Mouse (Mus musculus): ENCODE data around the gene Slc27a4.

Gene Slc27a4

GRCm38 (mm10) chr2:29820025-29820817 lies 17.8 kb downstream of the Slc27a4 start, which contains the start of gene Urm1:
TSS of gene Urm1 (plus strand) at chr2:29820075.
- DNase-seq: peak; percentile 86

- DNase-seq: no peak
Measured at GRCm38 (mm10) chr2:29826318-29826925, 24.0 kb downstream of the Slc27a4 start.

GRCm38 (mm10) chr2:29826926-29827708 lies 24.7 kb downstream of the Slc27a4 start:
- peak; percentile 97 for DNase-seq

GRCm38 (mm10) chr2:29827709-29828024 lies 25.2 kb downstream of the Slc27a4 start:
- no peak for DNase-seq

- DNase-seq: no peak
Measured at GRCm38 (mm10) chr2:29831106-29831505, 28.7 kb downstream of the Slc27a4 start.

GRCm38 (mm10) chr2:29833796-29834195 lies 31.4 kb downstream of the Slc27a4 start:
- no peak for DNase-seq

- DNase-seq: no peak
Measured at GRCm38 (mm10) chr2:29835391-29835899, 33.0 kb downstream of the Slc27a4 start.

- DNase-seq: no peak
Measured at GRCm38 (mm10) chr2:29839460-29839859, 37.0 kb downstream of the Slc27a4 start.

- DNase-seq: no peak
Measured at GRCm38 (mm10) chr2:29843231-29844105, 41.0 kb downstream of the Slc27a4 start.

- DNase-seq: no peak
Measured at GRCm38 (mm10) chr2:29844115-29844514, 41.7 kb downstream of the Slc27a4 start.

GRCm38 (mm10) chr2:29844661-29845060 lies 42.2 kb downstream of the Slc27a4 start:
- no peak for DNase-seq

GRCm38 (mm10) chr2:29845636-29846035 lies 43.2 kb downstream of the Slc27a4 start:
- DNase-seq: no peak

GRCm38 (mm10) chr2:29846061-29846853 lies 43.8 kb downstream of the Slc27a4 start:
- DNase-seq: peak; percentile 31

GRCm38 (mm10) chr2:29846911-29847310 lies 44.5 kb downstream of the Slc27a4 start:
- no peak for DNase-seq

- DNase-seq: no peak
Measured at GRCm38 (mm10) chr2:29849041-29849440, 46.6 kb downstream of the Slc27a4 start.

GRCm38 (mm10) chr2:29849841-29850480 lies 47.5 kb downstream of the Slc27a4 start:
- DNase-seq: no peak

- no peak for DNase-seq
Measured at GRCm38 (mm10) chr2:29852957-29853485, 50.6 kb downstream of the Slc27a4 start.

GRCm38 (mm10) chr2:29853736-29854135 lies 51.3 kb downstream of the Slc27a4 start:
- no peak for DNase-seq

- DNase-seq: no peak
Measured at GRCm38 (mm10) chr2:29855585-29856210, 53.3 kb downstream of the Slc27a4 start.
